Mouse (Mus musculus): Measurements from ENCODE around the gene Zdhhc17. TPM values are rescaled to one million over a fixed set of nuclear protein-coding genes. Genes with fewer than 3 reads are reported as not detected.

Zdhhc17 gene
- polyA plus RNA-seq, 1 experiment from 2014 or later = 34.2 TPM

GRCm38 (mm10) chr10:111011226-111011765 is 1.4 kb upstream of the Zdhhc17 start:
- no peaks in the 10 kb centered on the region for H3K4me1 ChIP-seq (ENCODE audit: control insufficient read depth, insufficient read depth, low read length)
- H3K27me3 ChIP-seq (ENCODE audit: control insufficient read depth, insufficient read depth, low read length) = no peaks in the 10 kb centered on the region
- no peaks in the 10 kb centered on the region for H3K36me3 ChIP-seq (ENCODE audit: control insufficient read depth, insufficient read depth, low read length)
- no peak for ATAC-seq (ENCODE audit: insufficient number of reproducible peaks, insufficient read depth, low FRiP score, low read depth)
- H3K27ac ChIP-seq (ENCODE audit: low read length) = peak overlapping the region; percentile 96; the same call in 1 of the 2 replicates
- H3K9me3 ChIP-seq (ENCODE audit: control insufficient read depth, low read depth, low read length) = no peaks in the 10 kb centered on the region
- H3K9ac ChIP-seq (replicated peaks; ENCODE audit: low read depth, low read length) = peak overlapping the region; percentile 95
- peak overlapping the region; percentile 78 for H3K4me2 ChIP-seq (replicated peaks; ENCODE audit: low read depth, low read length)
- H3K4me3 ChIP-seq (ENCODE audit: low read depth, low read length) = peak overlapping the region; percentile 91
- WGBS = 2% methylated on average over 14 of the region's 14 CpGs

- H3K4me1 ChIP-seq (ENCODE audit: control insufficient read depth, insufficient read depth, low read length) = peaks cover 6% of the 10 kb centered on the region; the same call in 1 of the 2 replicates
- no peaks in the 10 kb centered on the region for H3K9me3 ChIP-seq (ENCODE audit: control insufficient read depth, low read depth, low read length)
- ATAC-seq (ENCODE audit: insufficient number of reproducible peaks, insufficient read depth, low FRiP score, low read depth) = no peak
- H3K4me2 ChIP-seq (replicated peaks; ENCODE audit: low read depth, low read length) = peak overlapping the region; percentile 78
- no peaks in the 10 kb centered on the region for H3K27me3 ChIP-seq (ENCODE audit: control insufficient read depth, insufficient read depth, low read length)
- peak overlapping the region; percentile 91 for H3K4me3 ChIP-seq (ENCODE audit: low read depth, low read length)
- H3K36me3 ChIP-seq (ENCODE audit: control insufficient read depth, insufficient read depth, low read length) = no peaks in the 10 kb centered on the region
- H3K27ac ChIP-seq (ENCODE audit: low read length) = peak overlapping the region; percentile 96
- under 1% methylated on average over 19 of the region's 19 CpGs for WGBS
- H3K9ac ChIP-seq (replicated peaks; ENCODE audit: low read depth, low read length) = peak overlapping the region; percentile 95
These were observed 713 bp upstream of the Zdhhc17 start for GRCm38 (mm10) chr10:111010480-111011225.

GRCm38 (mm10) chr10:111009113-111009640 is 763 bp downstream of the Zdhhc17 start:
- Histone ChIP-seq H3K27me3 (ENCODE audit: control insufficient read depth, insufficient read depth, low read length) (no peaks in the 10 kb centered on the region), H3K27ac (ENCODE audit: low read length) (peak overlapping the region; percentile 96), H3K9me3 (ENCODE audit: control insufficient read depth, low read depth, low read length) (no peaks in the 10 kb centered on the region), H3K4me1 (ENCODE audit: control insufficient read depth, insufficient read depth, low read length) (peaks cover 8% of the 10 kb centered on the region; the same call in 1 of the 2 replicates), H3K4me2 (replicated peaks; ENCODE audit: low read depth, low read length) (peak overlapping the region; percentile 78), H3K9ac (replicated peaks; ENCODE audit: low read depth, low read length) (peak overlapping the region; percentile 95), H3K4me3 (ENCODE audit: low read depth, low read length) (peak overlapping the region; percentile 91), H3K36me3 (ENCODE audit: control insufficient read depth, insufficient read depth, low read length) (no peaks in the 10 kb centered on the region)
- WGBS = under 1% methylated on average over 27 of the region's 28 CpGs
- ATAC-seq (ENCODE audit: insufficient number of reproducible peaks, insufficient read depth, low FRiP score, low read depth) = no peak

GRCm38 (mm10) chr10:111007687-111008086 is 2.3 kb downstream of the Zdhhc17 start:
- no peak for ATAC-seq (ENCODE audit: insufficient number of reproducible peaks, insufficient read depth, low FRiP score, low read depth)
- WGBS = 78% methylated on average over 4 of the region's 4 CpGs
- Histone ChIP-seq H3K4me1 (ENCODE audit: control insufficient read depth, insufficient read depth, low read length) (peaks cover 8% of the 10 kb centered on the region; the same call in 1 of the 2 replicates), H3K36me3 (ENCODE audit: control insufficient read depth, insufficient read depth, low read length) (no peaks in the 10 kb centered on the region), H3K27ac (ENCODE audit: low read length) (no peak overlapping the region), H3K27me3 (ENCODE audit: control insufficient read depth, insufficient read depth, low read length) (no peaks in the 10 kb centered on the region), H3K4me2 (replicated peaks; ENCODE audit: low read depth, low read length) (no peak overlapping the region), H3K9ac (replicated peaks; ENCODE audit: low read depth, low read length) (no peak overlapping the region), H3K4me3 (ENCODE audit: low read depth, low read length) (no peak overlapping the region), H3K9me3 (ENCODE audit: control insufficient read depth, low read depth, low read length) (no peaks in the 10 kb centered on the region)

- no peak overlapping the region for H3K9ac ChIP-seq (replicated peaks; ENCODE audit: low read depth, low read length)
- H3K27me3 ChIP-seq (ENCODE audit: control insufficient read depth, insufficient read depth, low read length) = no peaks in the 10 kb centered on the region
- 46% methylated on average over 14 of the region's 14 CpGs for WGBS
- H3K36me3 ChIP-seq (ENCODE audit: control insufficient read depth, insufficient read depth, low read length) = no peaks in the 10 kb centered on the region
- no peak overlapping the region for H3K4me3 ChIP-seq (ENCODE audit: low read depth, low read length)
- H3K4me1 ChIP-seq (ENCODE audit: control insufficient read depth, insufficient read depth, low read length) = peaks cover 8% of the 10 kb centered on the region; the same call in 1 of the 2 replicates
- H3K27ac ChIP-seq (ENCODE audit: low read length) = no peak overlapping the region
- no peak overlapping the region for H3K4me2 ChIP-seq (replicated peaks; ENCODE audit: low read depth, low read length)
- H3K9me3 ChIP-seq (ENCODE audit: control insufficient read depth, low read depth, low read length) = no peaks in the 10 kb centered on the region
- no peak for ATAC-seq (ENCODE audit: insufficient number of reproducible peaks, insufficient read depth, low FRiP score, low read depth)
These were observed 4.1 kb downstream of the Zdhhc17 start for GRCm38 (mm10) chr10:111005611-111006488.

GRCm38 (mm10) chr10:111004220-111004619 is 5.7 kb downstream of the Zdhhc17 start:
- WGBS = 90% methylated on average over 6 of the region's 6 CpGs

GRCm38 (mm10) chr10:110999201-110999600 is 10.7 kb downstream of the Zdhhc17 start:
- H3K36me3 ChIP-seq (ENCODE audit: control insufficient read depth, insufficient read depth, low read length) = no peaks in the 10 kb centered on the region

More at GRCm38 (mm10) chr10:111004220-111004619, 5.7 kb downstream of the Zdhhc17 start:
- no peaks in the 10 kb centered on the region for H3K9me3 ChIP-seq (ENCODE audit: control insufficient read depth, low read depth, low read length)
- H3K4me2 ChIP-seq (replicated peaks; ENCODE audit: low read depth, low read length) = no peak overlapping the region
- peaks cover 8% of the 10 kb centered on the region; the same call in 1 of the 2 replicates for H3K4me1 ChIP-seq (ENCODE audit: control insufficient read depth, insufficient read depth, low read length)
- ATAC-seq (ENCODE audit: insufficient number of reproducible peaks, insufficient read depth, low FRiP score, low read depth) = no peak
- no peak overlapping the region for H3K9ac ChIP-seq (replicated peaks; ENCODE audit: low read depth, low read length)
- no peak overlapping the region for H3K27ac ChIP-seq (ENCODE audit: low read length)
- H3K27me3 ChIP-seq (ENCODE audit: control insufficient read depth, insufficient read depth, low read length) = no peaks in the 10 kb centered on the region
- H3K36me3 ChIP-seq (ENCODE audit: control insufficient read depth, insufficient read depth, low read length) = no peaks in the 10 kb centered on the region
- H3K4me3 ChIP-seq (ENCODE audit: low read depth, low read length) = no peak overlapping the region

GRCm38 (mm10) chr10:110997180-110997579 is 12.8 kb downstream of the Zdhhc17 start:
- no peak for ATAC-seq (ENCODE audit: insufficient number of reproducible peaks, insufficient read depth, low FRiP score, low read depth)
- H3K4me1 ChIP-seq (ENCODE audit: control insufficient read depth, insufficient read depth, low read length) = peaks cover 2% of the 10 kb centered on the region; the same call in 1 of the 2 replicates

More at GRCm38 (mm10) chr10:110999201-110999600, 10.7 kb downstream of the Zdhhc17 start:
- ATAC-seq (ENCODE audit: insufficient number of reproducible peaks, insufficient read depth, low FRiP score, low read depth) = no peak
- Histone ChIP-seq H3K27ac (ENCODE audit: low read length) (no peak overlapping the region), H3K27me3 (ENCODE audit: control insufficient read depth, insufficient read depth, low read length) (no peaks in the 10 kb centered on the region), H3K4me3 (ENCODE audit: low read depth, low read length) (no peak overlapping the region), H3K4me1 (ENCODE audit: control insufficient read depth, insufficient read depth, low read length) (no peaks in the 10 kb centered on the region), H3K9me3 (ENCODE audit: control insufficient read depth, low read depth, low read length) (no peaks in the 10 kb centered on the region), H3K4me2 (replicated peaks; ENCODE audit: low read depth, low read length) (no peak overlapping the region), H3K9ac (replicated peaks; ENCODE audit: low read depth, low read length) (no peak overlapping the region)
- 59% methylated on average over 5 of the region's 5 CpGs for WGBS

More at GRCm38 (mm10) chr10:110997180-110997579, 12.8 kb downstream of the Zdhhc17 start:
- H3K9ac ChIP-seq (replicated peaks; ENCODE audit: low read depth, low read length) = no peak overlapping the region
- H3K4me3 ChIP-seq (ENCODE audit: low read depth, low read length) = no peak overlapping the region
- H3K27me3 ChIP-seq (ENCODE audit: control insufficient read depth, insufficient read depth, low read length) = no peaks in the 10 kb centered on the region
- no peaks in the 10 kb centered on the region for H3K36me3 ChIP-seq (ENCODE audit: control insufficient read depth, insufficient read depth, low read length)
- H3K9me3 ChIP-seq (ENCODE audit: control insufficient read depth, low read depth, low read length) = no peaks in the 10 kb centered on the region
- WGBS = 92% methylated on average over 6 of the region's 6 CpGs
- no peak overlapping the region for H3K27ac ChIP-seq (ENCODE audit: low read length)
- H3K4me2 ChIP-seq (replicated peaks; ENCODE audit: low read depth, low read length) = no peak overlapping the region

Data from stomach, embryonic 14.5 days (tissue).